Mouse (Mus musculus): ENCODE data around the gene Rgs7bp. TPM values are rescaled to one million over a fixed set of nuclear protein-coding genes. Genes with fewer than 3 reads are reported as not detected.

The Rgs7bp gene
- polyA plus RNA-seq, 1 experiment from 2014 or later: 0.65 TPM

Other genes starting within 250 kb of the Rgs7bp start
- gene Cwc27, start 237.8 kb downstream of the Rgs7bp start, polyA plus RNA-seq (2016; fragmentation: Nextera tagmentation; extraction: Ambion mirVana): 34.4 and 38.1 TPM in 2 replicates
- gene Shisal2b, start 191.0 kb downstream of the Rgs7bp start, polyA plus RNA-seq (2016; fragmentation: Nextera tagmentation; extraction: Ambion mirVana): 0.32 TPM in 1 of 2 replicates, not detected in the other
- not detected in 2 replicates for gene 4933425L06Rik, start 27.2 kb upstream of the Rgs7bp start, polyA plus RNA-seq (2016; fragmentation: Nextera tagmentation; extraction: Ambion mirVana)
- 8.9 and 10.5 TPM in 2 replicates for gene Rnf180, start 239.9 kb upstream of the Rgs7bp start, polyA plus RNA-seq (2016; fragmentation: Nextera tagmentation; extraction: Ambion mirVana)

All from limb, embryonic 12.5 days (tissue).